Mouse (Mus musculus): Measurements from ENCODE around the gene Pcx.
"Not testable (repeated sequence)": the region's sequence is repeated elsewhere in the genome, so short reads cannot be mapped to it uniquely, and the experiment has no call there.

The Pcx gene

GRCm38 (mm10) chr19:4555086-4555485 is 44.8 kb downstream of the Pcx start:
- peak; percentile 27 for DNase-seq

GRCm38 (mm10) chr19:4556787-4557186 is 46.5 kb downstream of the Pcx start:
- peak; percentile 23 for DNase-seq

- DNase-seq: peak; percentile 82
Observed at GRCm38 (mm10) chr19:4557796-4558569, 47.7 kb downstream of the Pcx start.

- DNase-seq: no peak
Observed at GRCm38 (mm10) chr19:4558570-4558955, 48.3 kb downstream of the Pcx start.

- DNase-seq: no peak
Observed at GRCm38 (mm10) chr19:4559011-4559410, 48.7 kb downstream of the Pcx start.

GRCm38 (mm10) chr19:4559588-4559987 is 49.3 kb downstream of the Pcx start:
- DNase-seq: no peak

- no peak for DNase-seq
Observed at GRCm38 (mm10) chr19:4560205-4560604, 49.9 kb downstream of the Pcx start.

- no peak for DNase-seq
Observed at GRCm38 (mm10) chr19:4565678-4566077, 55.4 kb downstream of the Pcx start.

GRCm38 (mm10) chr19:4566880-4567279 is 56.6 kb downstream of the Pcx start:
- no peak for DNase-seq

GRCm38 (mm10) chr19:4567665-4568064 is 57.4 kb downstream of the Pcx start:
- no peak for DNase-seq

- no peak for DNase-seq
Observed at GRCm38 (mm10) chr19:4568832-4569231, 58.6 kb downstream of the Pcx start.

GRCm38 (mm10) chr19:4569356-4570236 is 59.3 kb downstream of the Pcx start:
- DNase-seq: no peak

GRCm38 (mm10) chr19:4570237-4570613 is 60.0 kb downstream of the Pcx start:
- DNase-seq: peak; percentile 71

- DNase-seq: no peak
Observed at GRCm38 (mm10) chr19:4570815-4571214, 60.5 kb downstream of the Pcx start.

- no peak for DNase-seq
Observed at GRCm38 (mm10) chr19:4571658-4572057, 61.4 kb downstream of the Pcx start.

- no peak for DNase-seq
Observed at GRCm38 (mm10) chr19:4572061-4572460, 61.8 kb downstream of the Pcx start.

- DNase-seq: no peak
Observed at GRCm38 (mm10) chr19:4572467-4572866, 62.2 kb downstream of the Pcx start.

GRCm38 (mm10) chr19:4573241-4573640 is 63.0 kb downstream of the Pcx start:
- no peak for DNase-seq

- DNase-seq: peak; percentile 64
Observed at GRCm38 (mm10) chr19:4578799-4579198, 68.5 kb downstream of the Pcx start.

GRCm38 (mm10) chr19:4579296-4579695 is 69.0 kb downstream of the Pcx start:
- no peak for DNase-seq

- DNase-seq: no peak
Observed at GRCm38 (mm10) chr19:4583856-4584255, 73.6 kb downstream of the Pcx start.

- DNase-seq: not testable (repeated sequence)
Observed at GRCm38 (mm10) chr19:4586783-4587182, 76.5 kb downstream of the Pcx start.

GRCm38 (mm10) chr19:4587426-4587825 is 77.2 kb downstream of the Pcx start:
- DNase-seq: no peak

GRCm38 (mm10) chr19:4588430-4588829 is 78.2 kb downstream of the Pcx start:
- DNase-seq: no peak

All from kidney, postnatal 14 days (tissue).